Mouse (Mus musculus) spleen, adult 12 weeks (tissue): ENCODE measurements at regions not wholly inside any gene's neighbourhood (a gene's known extent, or its start where the extent isn't known, plus 50 kb on each side); places are given as distances from the start of the nearest gene placed in this dataset.
A peak's percentile ranks its signal among the peaks of the same experiment; 100 is the strongest.

ENCODE experiments used
- DNase-seq: peaks from one replicate; pipeline ENCODE4 v3.0.0; 2022; ENCODE audit warnings: low spot score

DNA sequence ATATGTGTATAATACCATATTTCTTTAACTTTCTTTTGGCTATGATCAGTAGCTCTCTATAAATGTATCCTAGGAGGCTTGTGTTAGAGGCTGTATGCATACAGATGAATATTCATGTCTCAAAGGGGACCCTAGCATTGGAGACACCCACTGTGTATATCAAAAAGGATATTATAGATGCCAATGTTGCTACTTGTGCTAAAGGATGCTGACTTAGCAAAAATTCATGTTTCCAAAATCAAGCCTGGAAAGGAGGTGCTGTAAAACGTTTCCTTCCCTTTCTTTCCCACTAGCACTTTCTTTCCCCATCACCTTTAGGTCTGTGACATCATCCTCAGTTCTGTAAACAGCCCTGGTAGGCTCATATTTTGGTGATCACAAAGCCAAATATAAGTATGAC lies 519.4 kb downstream of the Rnf144a start:
- DNase-seq, result no peak

DNA sequence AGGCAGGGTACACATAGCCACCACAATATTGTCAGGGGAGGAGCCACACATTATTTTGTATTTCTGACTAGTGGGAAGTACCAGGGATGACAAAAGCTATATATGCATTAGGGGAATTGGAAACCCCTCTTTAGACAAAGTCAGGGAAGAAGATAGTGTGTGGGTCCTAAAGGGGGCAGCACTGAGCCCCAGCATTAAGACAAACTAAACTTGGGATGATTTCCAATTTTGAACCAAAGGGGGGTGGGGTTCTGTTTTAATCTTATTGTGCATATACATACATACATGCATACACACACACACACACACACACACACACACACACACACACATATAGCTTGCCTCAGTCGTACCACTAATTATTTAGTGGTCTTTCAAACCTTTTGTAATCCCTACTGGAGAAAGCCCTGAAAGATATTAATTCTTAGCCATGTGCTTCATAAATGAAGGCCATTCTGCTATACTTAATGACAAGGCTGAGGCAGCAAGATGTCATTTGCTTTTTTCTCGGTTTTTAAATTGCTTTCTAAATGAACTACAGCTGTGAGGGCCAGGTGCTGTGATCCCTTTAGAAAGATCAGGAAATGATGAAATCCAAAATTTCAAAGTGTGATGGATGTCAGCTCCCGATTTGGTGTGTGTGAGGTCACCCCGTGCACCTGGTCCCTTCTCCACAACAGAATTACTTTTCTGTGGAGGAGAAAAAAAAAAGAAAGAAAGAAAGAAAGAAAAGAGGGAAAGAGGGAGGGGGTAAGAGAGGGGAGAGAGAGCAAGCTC lies 523.5 kb downstream of the Rnf144a start:
- no peak for DNase-seq

DNA sequence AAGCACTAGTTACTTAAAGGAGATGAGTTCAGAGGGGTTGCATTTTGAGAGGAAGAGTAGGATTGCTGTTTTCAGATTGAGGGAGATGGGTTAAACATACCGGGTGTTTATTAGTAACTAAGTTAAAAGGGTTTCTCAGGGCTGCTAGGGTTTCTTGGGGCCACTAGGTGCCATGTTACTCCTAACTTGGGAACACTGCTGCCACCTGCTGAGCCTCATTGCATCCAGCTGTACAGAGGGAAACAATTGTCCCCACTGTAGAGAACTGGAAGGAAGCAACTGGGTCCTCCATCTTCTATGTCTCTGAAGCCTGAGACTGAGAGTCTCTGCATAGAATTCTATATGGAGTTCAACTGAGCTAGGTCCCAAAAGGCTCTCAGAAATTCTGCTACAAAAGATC lies 524.3 kb downstream of the Rnf144a start:
- DNase-seq, result no peak

DNA sequence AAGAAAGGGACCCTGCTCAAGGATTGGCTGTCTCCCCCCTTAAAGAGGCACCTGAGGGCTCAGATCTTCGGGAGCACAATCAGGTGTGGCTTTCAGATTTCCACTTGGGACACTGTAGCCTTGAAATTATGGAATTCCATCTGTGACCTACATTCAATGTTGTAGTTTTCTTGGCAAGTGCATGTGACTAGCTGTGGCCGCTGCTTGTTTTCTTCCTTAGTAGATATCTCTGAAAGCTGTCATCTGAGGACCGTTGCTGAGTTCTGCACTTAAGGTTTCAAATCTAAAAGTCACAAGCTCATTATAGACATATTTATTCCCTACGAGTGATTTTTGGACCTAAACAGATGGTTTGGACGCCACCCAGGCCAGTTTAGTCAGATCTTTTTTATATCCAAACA lies 531.3 kb downstream of the Rnf144a start:
- DNase-seq, result no peak

DNA sequence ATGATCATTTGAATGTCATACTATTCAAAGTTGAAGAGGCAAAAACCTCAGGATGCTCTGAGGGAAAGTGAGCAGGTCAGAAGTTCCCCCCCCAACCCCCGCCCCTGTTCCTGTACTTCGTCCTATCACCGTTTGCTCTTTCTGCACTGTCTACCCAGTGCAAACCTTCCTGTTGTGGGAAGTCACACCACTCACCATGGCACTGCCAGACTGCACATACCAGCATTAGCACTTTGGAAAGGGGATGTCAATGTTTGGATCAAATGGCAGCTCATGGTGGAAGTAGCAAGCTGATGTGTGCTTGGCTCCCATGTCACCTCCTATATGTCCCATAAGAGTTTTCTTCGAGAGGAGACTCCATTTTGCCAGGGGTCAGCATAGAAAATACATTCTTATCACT lies 543.2 kb downstream of the Rnf144a start:
- no peak for DNase-seq

DNA sequence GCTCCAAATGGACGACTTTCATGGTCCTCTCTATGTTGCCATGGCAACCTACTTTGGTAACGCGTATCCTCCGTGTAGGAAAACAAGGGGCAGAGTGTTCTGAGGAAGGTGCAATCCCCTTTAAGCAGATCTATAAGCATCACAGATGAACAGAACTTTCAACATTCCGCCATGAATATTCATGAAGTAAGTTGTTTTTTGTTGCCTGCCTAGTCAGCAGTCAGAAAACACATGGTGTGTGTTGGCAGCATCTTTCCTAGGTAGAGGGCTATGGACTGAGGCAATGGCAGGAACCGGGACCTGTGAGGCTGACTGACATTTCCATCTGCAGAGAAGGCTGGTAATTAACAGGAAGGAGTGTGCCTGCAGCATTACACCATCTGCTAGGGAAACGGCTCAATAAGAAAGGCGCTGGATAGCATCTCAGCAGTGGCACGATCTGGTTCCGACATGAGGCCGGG lies 544.0 kb downstream of the Rnf144a start:
- DNase-seq, result no peak

DNA sequence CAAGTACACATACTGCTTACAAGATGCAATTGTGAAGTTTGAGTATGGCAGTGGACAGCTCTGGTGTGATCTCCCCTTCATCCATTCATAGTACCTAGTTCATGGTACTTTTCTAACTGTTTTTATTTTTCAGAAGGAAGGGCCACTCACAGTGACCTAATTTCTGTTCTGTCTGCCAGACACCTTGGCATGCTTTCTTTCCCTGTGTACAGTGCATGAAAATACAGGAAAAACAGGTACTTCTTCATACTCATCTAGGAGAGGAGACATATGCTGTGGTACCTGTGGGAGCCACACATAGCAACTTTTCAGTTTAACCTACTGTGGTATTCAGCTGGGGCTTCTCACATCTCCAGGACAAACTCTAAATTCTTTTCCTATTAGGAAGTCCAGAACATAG lies 545.2 kb downstream of the Rnf144a start:
- DNase-seq, result no peak

DNA sequence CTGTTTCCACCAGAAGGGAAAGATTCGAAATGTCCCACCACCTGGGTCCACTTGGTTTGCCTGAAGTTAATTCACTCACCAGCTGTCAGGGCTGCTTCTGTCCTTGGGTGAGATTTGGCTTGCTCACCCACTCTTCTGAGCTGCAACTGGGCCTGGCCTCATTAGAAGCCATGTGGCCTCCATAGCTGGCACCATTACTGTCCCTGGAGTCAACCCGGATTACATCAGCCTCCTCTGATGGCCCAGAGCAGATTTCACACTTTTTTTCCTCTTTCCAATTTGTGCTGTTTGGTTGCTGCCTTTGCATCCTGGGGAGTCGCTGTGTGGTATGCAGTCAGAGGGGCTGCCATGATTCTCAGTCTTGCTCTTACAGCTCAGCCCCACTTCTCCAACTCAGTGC lies 550.0 kb downstream of the Rnf144a start:
- no peak for DNase-seq

DNA sequence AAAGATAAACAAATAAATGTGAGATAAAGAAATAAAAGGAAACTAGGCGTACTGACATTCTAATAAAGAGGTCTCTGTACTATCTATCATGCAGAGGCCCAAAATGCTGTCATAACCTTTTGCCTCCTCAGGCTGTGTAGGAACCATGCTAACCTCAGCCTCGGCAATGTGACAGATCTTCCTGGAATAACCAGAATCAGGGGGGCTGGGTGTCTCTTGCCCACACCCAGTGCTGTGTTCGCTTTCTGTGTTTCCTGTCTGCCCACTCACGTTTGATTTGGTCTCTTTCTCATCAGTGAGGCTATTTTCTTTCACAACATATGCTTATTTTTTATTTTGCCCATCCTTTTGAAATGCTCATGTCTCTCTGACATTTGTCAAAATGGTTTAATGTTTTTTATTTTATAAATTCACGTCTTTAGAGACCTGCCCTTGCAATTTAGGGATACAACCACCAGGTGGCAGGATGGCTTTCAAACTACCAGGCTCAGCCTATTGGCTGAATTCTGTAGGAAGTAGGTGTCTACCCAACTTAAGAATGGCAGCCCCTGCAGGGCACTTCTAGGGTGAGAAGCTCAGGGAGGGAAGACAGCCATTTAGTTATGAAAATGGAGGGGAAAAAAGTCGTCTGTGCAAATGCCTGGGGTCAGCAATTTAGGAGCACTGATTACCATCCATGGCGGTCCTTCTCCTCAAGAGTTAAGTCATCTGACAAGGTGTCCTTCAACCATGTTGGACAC lies 550.8 kb downstream of the Rnf144a start:
- peak; percentile 9 for DNase-seq

DNA sequence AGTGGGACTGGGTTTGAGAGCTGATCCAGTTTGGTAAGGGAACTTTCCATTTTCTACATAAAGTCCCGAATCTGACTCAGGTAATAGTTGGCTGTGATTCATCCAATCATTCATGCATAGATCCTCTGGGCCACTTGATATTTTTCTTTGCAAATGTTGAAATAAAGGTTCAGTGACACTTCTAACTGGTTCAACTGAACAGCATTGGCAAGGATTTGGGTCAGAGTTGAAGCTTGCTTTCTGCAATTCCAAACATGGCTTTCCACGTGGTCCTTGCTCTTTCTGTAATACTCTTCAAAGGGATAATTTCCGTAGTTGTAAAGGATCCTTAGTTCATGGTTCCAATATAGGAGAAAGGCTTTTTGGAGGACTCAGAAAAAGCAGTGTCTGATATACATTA lies 554.0 kb downstream of the Rnf144a start:
- DNase-seq, result no peak

DNA sequence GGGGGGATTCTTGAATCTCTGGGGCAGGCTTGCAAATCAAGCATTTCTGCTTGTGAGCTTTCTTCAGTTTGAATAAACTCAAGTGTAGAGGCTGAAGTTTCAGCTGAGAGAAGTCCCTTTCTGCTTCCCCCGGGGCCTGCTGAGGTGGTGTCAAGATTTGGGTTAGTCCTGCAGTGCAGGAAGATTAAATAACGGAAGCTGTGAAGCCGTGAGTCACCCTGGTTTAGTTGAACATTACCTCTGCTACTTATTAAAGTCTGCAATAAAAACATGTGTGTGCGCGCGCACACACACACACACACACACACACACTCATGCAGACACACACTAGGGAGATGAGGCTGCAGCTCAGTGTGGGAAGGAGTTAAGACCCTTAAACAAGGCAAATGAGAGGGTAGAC lies 556.7 kb downstream of the Rnf144a start:
- DNase-seq, result no peak

DNA sequence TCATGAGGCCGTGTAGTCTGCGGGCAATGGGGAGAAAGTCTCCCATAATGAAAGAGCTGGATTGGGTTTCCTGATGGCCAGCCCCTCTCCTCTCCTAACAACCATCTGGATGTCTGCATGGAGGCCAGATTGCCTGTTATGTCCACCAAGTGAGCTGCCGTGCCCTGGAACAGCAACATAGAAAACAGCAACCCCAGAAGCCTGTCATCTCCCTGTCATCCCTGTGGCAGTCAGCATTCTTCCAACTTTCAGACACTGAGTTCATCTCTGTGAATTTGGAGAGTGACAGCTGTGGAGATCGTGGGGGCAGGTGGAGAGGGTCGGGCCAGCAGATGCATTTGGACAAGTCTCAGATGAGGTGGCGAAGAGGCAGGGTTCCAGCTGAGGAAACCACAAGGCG lies 585.0 kb downstream of the Rnf144a start:
- DNase-seq, result no peak

DNA sequence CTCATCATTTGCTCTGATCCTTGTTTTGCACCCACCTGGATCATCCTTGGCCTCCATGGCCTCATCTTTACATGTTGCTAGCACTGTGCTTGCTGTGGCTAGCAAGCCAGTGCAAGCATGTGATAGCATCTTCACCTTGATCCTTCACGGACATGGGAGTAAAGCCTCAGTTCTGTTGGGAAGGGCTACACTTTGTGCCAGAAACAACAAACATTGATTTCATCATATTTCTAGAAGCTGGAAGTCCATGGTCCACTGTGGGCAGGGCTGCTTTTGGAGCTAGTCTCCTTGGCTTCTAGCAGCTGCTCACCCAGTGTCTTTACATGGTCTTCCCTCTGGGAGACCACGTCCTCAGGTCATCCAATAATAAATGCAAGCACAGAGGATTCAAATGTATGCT lies 587.1 kb downstream of the Rnf144a start:
- no peak for DNase-seq

DNA sequence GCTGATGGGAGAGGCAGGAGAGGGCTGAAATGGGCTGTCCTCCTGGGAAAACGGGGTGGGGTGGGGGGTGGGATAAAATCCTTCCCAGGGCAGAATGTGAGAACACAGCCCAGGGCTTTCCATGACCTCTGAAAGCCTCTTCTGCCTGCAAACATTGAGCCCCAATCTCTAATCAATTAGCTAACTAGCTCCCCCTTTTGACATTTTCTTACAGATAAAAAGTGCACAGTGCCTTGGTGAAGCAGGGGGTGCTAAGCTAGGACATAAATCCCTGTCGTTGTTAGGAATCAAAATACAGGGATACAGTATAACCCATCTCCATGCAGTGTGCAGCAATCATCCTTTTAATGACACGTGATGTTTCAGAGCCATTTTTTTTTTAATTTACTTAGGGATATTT lies 588.1 kb downstream of the Rnf144a start:
- DNase-seq, result no peak

DNA sequence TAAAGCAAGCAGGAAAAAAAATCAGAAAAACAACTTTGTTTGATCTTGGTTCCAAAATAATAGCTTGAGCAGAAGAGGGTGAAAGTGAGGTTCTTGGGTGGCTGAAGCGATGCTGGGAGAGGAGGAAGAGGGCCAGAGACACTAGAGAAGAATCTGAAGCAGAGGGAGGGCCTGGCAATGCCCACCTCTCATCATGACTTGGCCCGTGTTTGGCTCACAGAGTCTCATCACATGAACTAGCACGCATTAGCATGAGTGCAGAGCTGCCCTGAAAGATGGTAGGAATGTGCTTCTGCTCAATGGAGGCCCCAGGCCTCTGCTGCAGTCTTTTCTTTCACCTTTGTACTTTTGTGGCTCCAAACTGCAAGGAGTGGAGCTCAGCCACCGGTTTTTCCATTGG lies 588.6 kb downstream of the Rnf144a start:
- no peak for DNase-seq

DNA sequence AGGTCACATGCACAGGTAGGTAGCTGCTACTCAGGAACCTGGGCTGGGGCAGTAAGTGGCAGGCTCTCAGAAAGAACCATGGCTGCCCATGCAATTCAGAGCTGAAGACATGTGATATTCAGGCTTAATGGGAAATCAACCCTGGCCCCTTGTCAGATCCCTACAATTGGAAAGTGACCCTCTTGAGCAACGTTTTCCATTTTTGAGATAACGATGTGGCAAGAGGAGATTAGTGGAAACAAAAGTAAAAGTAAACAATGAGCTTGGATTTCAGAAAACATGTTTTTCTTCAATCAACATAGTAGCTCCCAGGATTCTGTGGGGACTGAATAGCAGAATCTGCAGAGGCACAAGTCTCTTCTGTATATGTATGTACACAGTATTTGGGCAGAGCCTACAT lies 598.8 kb downstream of the Rnf144a start:
- no peak for DNase-seq

DNA sequence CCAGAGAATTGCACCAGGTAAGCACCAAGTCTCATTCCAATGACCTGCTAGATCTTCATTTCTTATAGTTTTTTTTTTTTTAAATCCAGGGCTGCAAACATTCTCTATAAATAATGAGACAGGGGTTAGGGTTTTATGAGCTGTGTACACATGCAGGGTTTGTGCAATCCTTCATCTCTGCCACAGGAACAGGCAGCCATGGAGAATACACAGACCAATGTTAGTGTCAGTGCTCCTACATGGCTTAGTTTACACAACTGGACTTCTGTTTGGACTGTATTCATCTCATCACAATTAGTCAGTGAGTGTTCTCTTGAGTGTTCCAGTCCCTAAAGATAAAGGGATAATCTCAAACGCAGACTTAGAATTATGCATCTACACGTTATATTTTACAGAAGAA lies 620.0 kb downstream of the Rnf144a start:
- no peak for DNase-seq

DNA sequence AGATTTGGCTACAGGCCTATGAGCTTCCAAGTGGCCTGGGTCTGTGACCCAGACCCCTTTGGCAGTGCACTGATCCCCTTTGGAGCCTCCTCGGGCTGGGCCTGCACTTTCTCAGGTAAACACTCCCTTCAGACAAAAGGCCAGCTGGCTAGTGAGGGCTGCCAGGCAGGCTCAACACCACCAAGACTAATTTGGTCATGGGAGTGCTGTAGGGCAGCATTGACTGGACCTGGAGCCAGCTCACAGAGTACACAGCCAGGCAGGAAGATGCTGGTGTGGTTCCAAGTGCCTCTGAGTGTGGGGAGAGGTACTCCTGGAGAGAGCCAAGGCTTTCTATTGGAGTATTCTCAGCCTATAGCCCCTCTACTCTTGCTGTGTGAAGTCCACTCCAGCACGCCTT lies 620.5 kb downstream of the Rnf144a start:
- no peak for DNase-seq

DNA sequence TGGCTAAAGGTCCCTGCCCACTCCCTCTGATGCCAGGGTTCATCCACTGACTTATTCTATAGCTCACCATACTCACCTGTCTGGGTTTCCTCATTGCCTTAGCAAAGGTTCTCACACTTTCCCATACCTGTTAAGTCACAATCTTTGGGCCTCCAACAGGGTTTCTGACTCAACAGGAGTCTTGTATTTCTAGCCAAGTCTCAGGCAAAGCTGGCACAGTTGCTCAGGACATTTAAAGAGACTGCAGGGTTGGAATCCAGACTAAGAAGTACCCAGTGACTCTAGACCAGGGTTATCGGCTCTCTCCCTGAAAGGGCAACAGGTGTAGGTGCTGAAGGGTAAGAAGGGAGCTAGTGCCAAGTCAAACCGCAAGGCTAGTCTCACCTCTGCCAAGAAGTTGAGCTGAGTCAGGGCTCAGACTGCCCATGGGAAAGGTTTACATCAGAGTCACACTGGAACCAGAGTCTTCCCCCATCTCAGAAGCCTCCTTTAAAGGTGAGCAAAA lies 622.4 kb downstream of the Rnf144a start:
- DNase-seq, result no peak

DNA sequence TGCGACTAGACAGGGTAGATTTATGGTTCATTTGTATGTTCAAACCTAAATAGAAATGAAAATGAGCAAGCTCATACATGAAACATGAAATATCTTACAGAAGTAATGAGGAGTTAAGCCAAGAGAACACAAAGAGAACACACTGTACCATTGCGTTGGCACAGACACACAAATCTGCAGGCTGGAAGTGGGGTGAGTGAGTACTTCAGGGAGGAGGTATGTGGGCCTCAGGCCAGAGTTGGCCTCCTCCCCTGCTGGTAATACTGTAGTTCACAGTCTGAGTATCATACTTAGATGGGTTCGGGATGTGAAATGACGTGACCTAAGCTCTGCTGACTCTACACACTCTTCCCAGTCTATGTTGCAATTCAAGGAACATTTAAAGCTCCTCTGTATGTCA lies 624.1 kb downstream of the Rnf144a start:
- DNase-seq, result no peak

DNA sequence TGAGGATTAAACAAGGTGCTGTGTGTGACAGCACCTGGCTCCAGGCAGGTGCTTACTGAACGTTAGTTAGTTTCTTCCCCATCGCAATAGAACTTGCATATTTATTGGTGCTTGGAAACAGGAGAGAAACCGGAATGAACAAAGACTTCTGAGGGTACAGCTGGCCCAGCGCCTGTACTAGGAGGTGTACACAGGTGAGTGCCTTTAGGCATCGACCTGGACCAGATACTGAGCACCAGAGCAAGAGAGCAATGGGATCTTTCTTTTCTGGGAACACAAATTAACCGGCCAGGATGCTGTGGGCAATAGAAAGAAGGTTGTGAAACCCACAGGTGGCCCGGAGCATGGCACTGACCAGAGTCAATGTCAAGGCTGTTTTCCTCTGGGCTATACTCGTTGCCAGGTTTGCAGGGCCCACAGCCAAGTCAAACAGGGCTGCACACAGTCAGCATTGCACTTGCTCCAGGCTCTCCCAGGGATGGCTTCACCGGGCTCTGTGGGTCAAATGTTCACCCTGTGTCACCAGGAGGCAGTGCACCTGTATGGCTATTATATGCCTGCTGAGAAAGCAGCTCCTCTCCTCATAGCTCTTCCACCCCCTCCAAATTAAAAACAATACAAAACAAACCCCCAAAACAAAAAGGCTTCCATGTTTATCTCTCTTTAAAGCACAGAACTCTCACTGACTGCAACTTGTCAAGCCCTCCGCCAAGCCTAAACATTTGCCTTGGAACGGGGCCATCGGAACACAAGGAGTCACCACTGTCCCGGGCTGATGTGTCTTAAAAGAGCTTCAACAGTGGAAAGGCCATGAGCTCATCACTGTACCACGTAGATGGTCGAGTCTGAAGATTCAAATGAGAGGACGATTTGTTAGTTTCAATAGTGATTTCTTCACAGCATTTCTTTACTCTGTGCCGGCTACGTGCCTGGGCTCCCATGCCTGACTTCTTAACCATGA lies 629.1 kb downstream of the Rnf144a start:
- no peak for DNase-seq

DNA sequence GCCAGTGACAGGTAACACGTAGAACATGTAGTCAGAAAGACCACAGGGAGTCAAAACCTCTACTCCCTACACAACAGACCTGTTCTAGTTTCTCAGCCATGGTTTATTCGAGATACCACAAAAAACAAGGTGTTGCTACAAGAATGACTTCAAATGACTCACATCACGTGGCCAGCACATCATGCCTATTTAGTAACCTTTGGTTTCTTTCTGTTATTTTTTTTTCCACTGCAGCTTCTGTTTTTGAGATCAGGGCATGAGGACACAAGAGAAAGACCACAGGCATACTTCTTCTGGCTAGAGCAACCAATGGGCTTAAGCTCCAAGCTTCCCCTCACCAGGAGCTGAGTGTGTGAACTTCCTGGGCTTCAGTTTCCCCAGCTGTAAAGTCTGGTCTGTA lies 630.7 kb downstream of the Rnf144a start:
- DNase-seq, result no peak
